Mouse (Mus musculus) megakaryocyte, adult 5-6 weeks (primary cell): Measurements from ENCODE around the gene Wdr35. TPM values are rescaled to one million over a fixed set of nuclear protein-coding genes. Genes with fewer than 3 reads are reported as not detected.
"Not testable (repeated sequence)": the region's sequence is repeated elsewhere in the genome, so short reads cannot be mapped to it uniquely, and the experiment has no call there.

Experiments used
- ATAC-seq: 2 replicates; pipeline ENCODE4 v1.8.0; 2016; ENCODE audit warnings: mild to moderate bottlenecking, inconsistent platforms; ENCODE audit not compliant: poor library complexity, severe bottlenecking
- total RNA-seq, 2 experiments: library from RNA; stranded (forward) in 1 of 2; stranded (reverse) in 1 of 2; fragments of 153-499, 151-499 nt in 1 of 2; fragments of 221-1000, 200-1000 nt in 1 of 2; gene quantifications; 2 replicates each; pipeline versions ENCODE4 v1.2.3 to v1.2.4; 2015 to 2017

The Wdr35 gene
- total RNA-seq, 2 experiments from 2014 or later, result 0.44 to 1.1 TPM

GRCm38 (mm10) chr12:9002038-9002648 lies 28.5 kb downstream of the Wdr35 start:
- ATAC-seq, result peak; percentile 85

GRCm38 (mm10) chr12:9007146-9007545 lies 33.5 kb downstream of the Wdr35 start:
- no peak for ATAC-seq

GRCm38 (mm10) chr12:9007811-9008210 lies 34.1 kb downstream of the Wdr35 start:
- no peak for ATAC-seq

GRCm38 (mm10) chr12:9010311-9010710 lies 36.6 kb downstream of the Wdr35 start:
- no peak for ATAC-seq

GRCm38 (mm10) chr12:9016376-9016775 lies 42.7 kb downstream of the Wdr35 start:
- ATAC-seq, result no peak

GRCm38 (mm10) chr12:9020431-9020830 lies 46.7 kb downstream of the Wdr35 start:
- ATAC-seq, result no peak

- no peak for ATAC-seq
These were observed 47.3 kb downstream of the Wdr35 start for GRCm38 (mm10) chr12:9020986-9021385.

- no peak for ATAC-seq
These were observed 49.3 kb downstream of the Wdr35 start for GRCm38 (mm10) chr12:9023031-9023430.

GRCm38 (mm10) chr12:9024071-9024470 lies 50.4 kb downstream of the Wdr35 start:
- ATAC-seq, result no peak

GRCm38 (mm10) chr12:9024736-9025135 lies 51.0 kb downstream of the Wdr35 start:
- no peak for ATAC-seq

- no peak for ATAC-seq
These were observed 53.2 kb downstream of the Wdr35 start for GRCm38 (mm10) chr12:9026843-9027242.

GRCm38 (mm10) chr12:9028816-9029215 lies 55.1 kb downstream of the Wdr35 start:
- ATAC-seq, result not testable (repeated sequence)

GRCm38 (mm10) chr12:9029506-9029887 lies 55.8 kb downstream of the Wdr35 start:
- peak; percentile 8; the same call in 1 of the 2 replicates for ATAC-seq

GRCm38 (mm10) chr12:9029888-9030723 lies 56.4 kb downstream of the Wdr35 start, which contains the start of gene Ttc32:
Gene Ttc32 (plus strand): TSS chr12:9029997.
- ATAC-seq, result peak; percentile 90

- no peak for ATAC-seq
These were observed 57.5 kb downstream of the Wdr35 start for GRCm38 (mm10) chr12:9031166-9031565.

GRCm38 (mm10) chr12:9033140-9033539 lies 59.4 kb downstream of the Wdr35 start:
- no peak for ATAC-seq

- ATAC-seq, result no peak
These were observed 62.7 kb downstream of the Wdr35 start for GRCm38 (mm10) chr12:9036409-9036808.

- ATAC-seq, result peak; percentile 56
These were observed 66.5 kb downstream of the Wdr35 start for GRCm38 (mm10) chr12:9040177-9040576.

GRCm38 (mm10) chr12:9040686-9041085 lies 67.0 kb downstream of the Wdr35 start:
- ATAC-seq, result no peak

GRCm38 (mm10) chr12:9042316-9042715 lies 68.6 kb downstream of the Wdr35 start:
- no peak for ATAC-seq

GRCm38 (mm10) chr12:9042759-9043158 lies 69.1 kb downstream of the Wdr35 start:
- no peak for ATAC-seq

GRCm38 (mm10) chr12:9044666-9045065 lies 71.0 kb downstream of the Wdr35 start:
- no peak for ATAC-seq
